Mouse (Mus musculus) ovary, adult 18-20 months (tissue): Measurements from ENCODE around the gene Fank1.

ENCODE experiments used
- DNase-seq: peaks from one replicate; pipeline ENCODE4 v3.0.0; 2022; ENCODE audit warnings: low spot score, mixed read lengths

Fank1 gene

GRCm38 (mm10) chr7:133776626-133776996 lies at the start of gene Fank1:
Gene Fank1, plus strand, starts transcription at chr7:133776861.
- DNase-seq, result peak; percentile 83

- no peak for DNase-seq
These were observed 49.6 kb upstream of the Fank1 start for GRCm38 (mm10) chr7:133727027-133727426.

- no peak for DNase-seq
These were observed 47.3 kb upstream of the Fank1 start for GRCm38 (mm10) chr7:133729351-133729750.

- peak; percentile 31 for DNase-seq
These were observed 46.1 kb upstream of the Fank1 start for GRCm38 (mm10) chr7:133730324-133731191.

GRCm38 (mm10) chr7:133731971-133732645 lies 44.6 kb upstream of the Fank1 start:
- no peak for DNase-seq

GRCm38 (mm10) chr7:133740558-133740957 lies 36.1 kb upstream of the Fank1 start:
- DNase-seq, result no peak

GRCm38 (mm10) chr7:133742530-133743325 lies 33.9 kb upstream of the Fank1 start:
- DNase-seq, result no peak

- DNase-seq, result no peak
These were observed 33.0 kb upstream of the Fank1 start for GRCm38 (mm10) chr7:133743611-133744010.

GRCm38 (mm10) chr7:133744209-133744608 lies 32.5 kb upstream of the Fank1 start:
- DNase-seq, result no peak

- DNase-seq, result no peak
These were observed 32.0 kb upstream of the Fank1 start for GRCm38 (mm10) chr7:133744701-133745100.

- DNase-seq, result peak; percentile 54
These were observed 29.3 kb upstream of the Fank1 start for GRCm38 (mm10) chr7:133747372-133747771.

- no peak for DNase-seq
These were observed 27.9 kb upstream of the Fank1 start for GRCm38 (mm10) chr7:133748753-133749152.

GRCm38 (mm10) chr7:133750666-133751065 lies 26.0 kb upstream of the Fank1 start:
- DNase-seq, result no peak

GRCm38 (mm10) chr7:133751163-133751562 lies 25.5 kb upstream of the Fank1 start:
- no peak for DNase-seq

GRCm38 (mm10) chr7:133757961-133758455 lies 18.7 kb upstream of the Fank1 start:
- DNase-seq, result no peak

GRCm38 (mm10) chr7:133758716-133759115 lies 17.9 kb upstream of the Fank1 start:
- no peak for DNase-seq

GRCm38 (mm10) chr7:133759611-133760353 lies 16.9 kb upstream of the Fank1 start:
- no peak for DNase-seq

- no peak for DNase-seq
These were observed 14.0 kb upstream of the Fank1 start for GRCm38 (mm10) chr7:133762696-133763095.

- no peak for DNase-seq
These were observed 12.2 kb upstream of the Fank1 start for GRCm38 (mm10) chr7:133764425-133764824.

GRCm38 (mm10) chr7:133765240-133765848 lies 11.3 kb upstream of the Fank1 start:
- no peak for DNase-seq

- peak; percentile 38 for DNase-seq
These were observed 10.8 kb upstream of the Fank1 start for GRCm38 (mm10) chr7:133765849-133766243.
